Mouse (Mus musculus) limb, embryonic 15.5 days (tissue): ENCODE results near the gene Nradd. TPM values are rescaled to one million over a fixed set of nuclear protein-coding genes. Genes with fewer than 3 reads are reported as not detected.

Experiments used
- microRNA-seq: library from miRNA; unstranded; fragments of <30 nt; microRNA quantifications from one replicate; pipeline ENCODE4, GENCODE M21; 2016
- polyA plus RNA-seq: library from polyadenylated mRNA; unstranded; fragments of >200 nt; fragmentation: Nextera tagmentation; extraction: Ambion mirVana; gene quantifications from 2 replicates; pipeline ENCODE4 v1.2.1, GENCODE M21; 2015

Nradd gene
- polyA plus RNA-seq, 1 experiment from 2014 or later = 43.5 TPM

Small RNAs within 50 kb of the gene (microRNA-seq; reads per million reads assigned to microRNA genes)
- gene Mir8107 = not detected

Other genes with a start within 250 kb of the Nradd start
- 16.5 and 17.1 TPM in 2 replicates for gene Ptpn23, start 216.2 kb downstream of the Nradd start, polyA plus RNA-seq
- gene Ngp, start 204.7 kb downstream of the Nradd start, polyA plus RNA-seq = 4.2 and 9.6 TPM in 2 replicates
- 10.5 and 11.3 TPM in 2 replicates for gene Klhl18, start 147.8 kb downstream of the Nradd start, polyA plus RNA-seq
- 0.95 and 1.3 TPM in 2 replicates for gene Kif9, start 147.5 kb downstream of the Nradd start, polyA plus RNA-seq
- 31.9 and 34.0 TPM in 2 replicates for gene Setd2, start 91.9 kb downstream of the Nradd start, polyA plus RNA-seq
- 5.7 and 5.8 TPM in 2 replicates for gene Nbeal2, start 29.7 kb upstream of the Nradd start, polyA plus RNA-seq
- gene Ccdc12, start 32.1 kb upstream of the Nradd start, polyA plus RNA-seq = 116 and 126 TPM in 2 replicates
- 16.3 and 125 TPM in 2 replicates for gene Myl3, start 117.4 kb upstream of the Nradd start, polyA plus RNA-seq
- gene Pth1r, start 122.7 kb upstream of the Nradd start, polyA plus RNA-seq = 82.6 and 110 TPM in 2 replicates
- gene Prss42, start 173.7 kb upstream of the Nradd start, polyA plus RNA-seq = not detected in 2 replicates
- gene Prss44, start 189.5 kb upstream of the Nradd start, polyA plus RNA-seq = not detected in 2 replicates
- gene Prss43, start 202.2 kb upstream of the Nradd start, polyA plus RNA-seq = not detected in 2 replicates
- not detected in 2 replicates for gene Prss45, start 210.1 kb upstream of the Nradd start, polyA plus RNA-seq
- not detected in 2 replicates for gene Prss46, start 220.1 kb upstream of the Nradd start, polyA plus RNA-seq
- gene Prss50, start 233.5 kb upstream of the Nradd start, polyA plus RNA-seq = 0.32 and 0.46 TPM in 2 replicates